Mouse (Mus musculus): Measurements from ENCODE around the gene Gm44503. TPM values are rescaled to one million over a fixed set of nuclear protein-coding genes. Genes with fewer than 3 reads are reported as not detected.

Gm44503 gene
- polyA plus RNA-seq (2017; shearing (Covaris generic)): not detected

DNA sequence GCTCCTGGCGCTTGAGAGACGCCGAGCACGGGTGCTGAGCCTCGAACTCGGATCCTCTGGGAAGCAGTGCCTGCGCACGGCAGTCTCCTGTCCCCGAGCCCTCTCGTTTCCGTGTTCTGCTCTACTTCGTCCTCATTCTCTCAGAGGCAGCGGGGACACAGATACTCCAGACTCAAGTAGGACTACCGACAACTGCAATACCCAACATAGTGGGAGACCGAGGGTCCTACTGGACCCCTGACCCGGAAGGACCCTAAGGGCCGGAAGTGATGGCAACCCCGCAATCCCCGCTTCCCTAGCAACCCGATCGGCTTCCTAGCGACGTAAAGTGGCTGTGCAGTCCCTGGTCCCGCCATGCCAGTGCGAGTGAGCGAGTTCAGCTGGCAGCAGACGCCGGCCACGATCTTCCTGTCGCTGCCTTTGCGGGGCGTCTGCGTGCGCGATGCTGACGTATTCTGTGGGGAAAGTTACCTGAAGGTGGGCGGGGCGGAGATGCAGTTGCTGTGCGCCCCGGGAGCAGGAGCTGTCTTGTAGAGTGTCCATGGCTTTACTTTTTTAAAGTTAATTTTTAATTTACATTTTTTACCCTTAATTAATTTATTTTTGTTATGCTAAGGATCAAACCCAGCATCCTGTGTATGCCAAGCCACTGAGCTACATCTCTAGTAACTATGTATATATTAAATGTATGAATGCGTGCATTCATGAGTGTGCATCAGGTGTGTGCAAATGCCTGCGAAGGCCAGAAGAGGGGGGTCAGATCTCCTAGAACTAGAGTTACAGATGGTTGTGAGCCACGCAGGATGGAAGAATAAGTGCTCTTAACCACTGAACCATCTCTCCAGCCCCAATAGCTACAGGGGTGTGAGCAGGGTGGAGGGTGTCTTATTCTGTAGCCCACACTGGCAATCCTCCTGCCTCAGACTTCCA is at the start of gene Gm44503, which contains the start of gene Dyx1c1:
TSS of gene Gm44503 (plus strand) at position 332 of the 930 bp plus-strand sequence.
TSS of gene Dyx1c1 (plus strand) at position 265 of the 930 bp plus-strand sequence.

DNA sequence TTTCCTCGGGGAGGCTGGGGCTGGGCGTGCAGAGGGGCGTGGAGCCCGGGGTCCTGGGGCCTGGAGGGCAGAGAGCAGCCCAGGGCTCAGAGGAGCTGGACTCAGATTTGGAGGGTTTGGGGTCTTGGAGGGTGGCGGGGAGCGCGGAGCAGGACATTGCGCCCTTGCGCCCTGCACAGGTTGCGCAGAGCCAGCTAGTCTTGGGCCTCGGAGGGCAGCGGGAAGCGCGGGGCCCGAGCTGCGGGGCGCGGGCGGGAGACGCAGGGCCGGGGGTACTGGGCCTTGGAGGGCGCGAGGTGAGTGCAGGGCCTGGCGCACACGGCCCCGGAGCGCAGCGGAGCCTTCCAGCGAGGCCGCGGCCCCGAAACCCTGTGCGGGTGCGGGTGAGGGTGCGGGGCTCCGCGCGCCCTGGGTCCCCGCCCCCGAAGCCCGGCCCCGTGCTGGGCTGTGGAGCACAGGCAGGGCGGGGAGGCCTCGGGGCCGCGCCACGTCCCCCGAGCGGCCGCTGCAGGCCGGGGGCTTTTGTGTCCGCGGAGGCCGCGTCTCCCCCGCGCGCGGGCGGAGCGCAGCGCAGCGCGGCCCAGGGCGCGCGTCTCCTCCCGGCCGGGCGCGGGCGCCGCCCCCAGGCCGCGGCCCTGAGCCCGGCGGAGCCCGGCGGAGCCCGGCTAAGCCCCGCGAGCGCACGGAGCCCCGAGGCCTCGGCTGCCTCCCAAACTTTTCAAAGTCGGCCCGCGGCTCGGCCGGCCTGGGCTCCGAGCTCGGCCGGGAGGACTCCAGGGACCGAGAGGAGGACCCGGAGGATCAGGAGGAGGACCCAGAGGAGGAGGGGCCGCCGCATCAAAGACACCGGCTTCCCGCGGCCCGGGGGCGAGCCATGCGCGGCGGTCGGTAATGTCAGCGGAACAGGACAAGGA is 33.4 kb upstream of the Gm44503 start, which contains the start of gene Pygo1:
TSS of gene Pygo1 (plus strand) at position 625 of the 914 bp plus-strand sequence.

DNA sequence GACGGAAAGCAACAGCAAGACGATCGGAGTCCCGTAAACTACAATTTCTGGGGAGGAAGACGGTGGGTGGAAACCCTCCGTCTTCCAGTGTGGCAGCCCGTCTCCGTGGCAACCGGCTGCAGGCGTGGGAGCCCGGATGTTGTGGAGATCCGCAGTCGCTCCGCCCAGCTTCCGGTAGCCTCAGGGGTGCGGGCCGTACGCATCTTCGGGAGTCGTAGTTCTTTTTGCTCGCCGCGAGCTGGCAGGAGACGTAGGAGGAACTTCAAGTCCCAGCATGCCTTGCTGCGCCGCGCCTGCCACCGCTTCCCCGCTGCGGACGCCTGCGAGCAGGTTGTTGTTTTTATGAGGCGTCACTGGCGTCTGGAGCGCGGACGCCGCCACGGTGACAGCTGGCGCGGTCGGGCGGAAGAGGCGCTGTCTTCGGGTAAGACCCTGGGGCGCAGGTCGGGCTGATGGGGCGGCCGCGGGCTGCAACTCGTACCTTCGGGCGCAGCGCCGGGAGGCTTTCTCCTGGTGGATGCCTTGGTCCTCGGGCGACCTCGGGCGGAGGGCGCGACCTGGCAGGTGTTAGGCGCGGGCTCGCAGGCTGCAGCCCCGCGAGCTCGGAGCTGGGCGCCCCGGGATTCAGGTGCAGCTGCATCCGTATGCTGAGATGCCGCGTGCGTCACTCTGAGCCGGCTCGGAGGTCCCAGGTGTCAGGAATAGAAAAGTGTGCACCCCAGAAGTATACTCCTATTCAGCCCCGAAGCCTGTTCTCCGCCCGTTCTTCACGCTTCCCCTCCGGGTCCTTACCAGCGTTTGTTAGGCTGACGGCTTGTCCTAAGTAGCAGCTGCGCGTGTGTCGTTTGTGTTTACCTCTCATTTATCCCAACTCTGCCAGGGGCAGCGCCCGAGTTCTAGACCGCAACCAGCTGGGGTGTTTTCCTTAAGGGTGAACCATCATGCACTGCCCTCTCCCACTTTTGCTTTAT is 26.9 kb downstream of the Gm44503 start, which contains the start of the genes Ccpg1os and Ccpg1:
TSS of gene Ccpg1os (minus strand) at position 133 of the 971 bp plus-strand sequence.
TSS of gene Ccpg1 (plus strand) at position 180 of the 971 bp plus-strand sequence.

DNA sequence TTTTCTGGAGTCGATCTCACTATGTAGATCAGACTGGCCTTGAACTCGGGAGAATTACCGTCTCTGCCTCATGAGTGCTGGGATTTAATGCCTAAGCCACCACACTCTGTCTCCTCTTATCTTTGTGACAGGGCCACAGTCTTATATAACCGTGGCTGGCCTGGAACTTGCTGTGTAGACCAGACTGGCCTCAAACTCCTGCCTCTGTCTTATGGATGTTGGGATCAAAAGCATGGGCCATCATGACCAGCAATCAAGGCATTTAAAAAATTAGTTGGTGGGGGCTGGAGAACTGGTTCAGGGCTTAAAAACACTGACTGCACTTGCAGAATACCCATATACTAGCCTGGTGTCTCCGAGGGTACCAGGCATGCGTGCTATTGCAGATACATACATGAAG is 81.4 kb downstream of the Gm44503 start, which contains the start of gene Pigb:
TSS of gene Pigb (minus strand) at position 299 of the 400 bp plus-strand sequence.

DNA sequence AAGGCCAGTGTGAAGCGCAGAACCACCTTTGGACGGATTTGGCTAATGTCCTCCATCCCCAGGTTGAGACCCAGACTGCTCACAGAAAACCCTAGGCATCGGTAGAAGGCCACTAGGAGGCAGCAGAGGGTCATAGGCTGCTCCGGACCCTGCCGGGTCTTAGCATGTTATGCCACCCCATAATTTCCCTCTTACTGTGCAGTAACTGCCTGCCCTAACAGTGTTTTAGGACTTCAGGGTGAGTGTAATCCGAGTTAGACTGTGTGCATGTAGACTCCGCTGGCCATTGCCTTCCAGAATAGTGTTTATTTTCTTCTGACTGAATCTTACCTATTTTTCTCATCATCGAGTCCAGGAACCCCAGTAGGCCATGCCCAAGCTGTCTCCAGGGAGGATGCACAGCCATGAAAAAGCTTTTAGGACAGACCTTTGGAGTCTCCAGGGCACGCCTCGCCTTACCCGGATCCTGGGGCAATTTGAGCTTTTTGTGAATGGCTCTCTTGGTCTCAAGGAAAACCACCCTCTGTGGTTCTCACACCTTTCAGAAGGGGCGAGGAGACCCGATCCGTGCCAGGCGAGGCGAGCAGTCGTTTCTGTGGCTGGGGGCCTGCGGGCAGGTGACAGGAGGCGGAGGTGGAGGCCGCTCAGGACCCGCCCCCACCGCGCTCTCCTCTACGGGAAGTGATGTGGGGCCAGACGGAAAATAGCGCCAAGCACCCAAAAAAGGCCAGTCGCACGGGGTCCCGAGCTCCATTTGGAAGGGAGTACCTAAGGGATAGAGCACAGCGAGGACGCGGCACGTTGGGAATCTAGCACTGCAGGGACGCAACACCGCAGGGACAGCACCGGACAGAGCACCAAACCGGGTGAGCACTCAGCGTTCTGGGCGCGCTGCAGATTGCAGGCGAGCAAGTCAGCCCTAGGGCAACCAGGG is 85.8 kb downstream of the Gm44503 start, which contains the start of gene Rab27a:
TSS of gene Rab27a (plus strand) at position 709 of the 934 bp plus-strand sequence.

Other genes with a start within 250 kb of the Gm44503 start
- not detected for gene Prtg, start 152.0 kb upstream of the Gm44503 start, polyA plus RNA-seq (2017; shearing (Covaris generic))
- not detected for gene Pygo1, start 33.2 kb upstream of the Gm44503 start, polyA plus RNA-seq (2017; shearing (Covaris generic))
- gene Dyx1c1, start 67 bp upstream of the Gm44503 start, polyA plus RNA-seq (2017; shearing (Covaris generic)): 1.4 TPM
- gene Ccpg1os, start 26.5 kb downstream of the Gm44503 start, polyA plus RNA-seq (2017; shearing (Covaris generic)): 3.3 TPM
- gene Ccpg1, start 26.6 kb downstream of the Gm44503 start, polyA plus RNA-seq (2017; shearing (Covaris generic)): 126 TPM
- 11.9 TPM for gene Pigb, start 81.5 kb downstream of the Gm44503 start, polyA plus RNA-seq (2017; shearing (Covaris generic))
- gene Rab27a, start 86.0 kb downstream of the Gm44503 start, polyA plus RNA-seq (2017; shearing (Covaris generic)): 36.3 TPM
- gene Khdc3, start 143.0 kb downstream of the Gm44503 start, polyA plus RNA-seq (2017; shearing (Covaris generic)): 0.20 TPM
- not detected for gene Gm20509, start 143.6 kb downstream of the Gm44503 start, polyA plus RNA-seq (2017; shearing (Covaris generic))
- gene Rsl24d1, start 154.6 kb downstream of the Gm44503 start, polyA plus RNA-seq (2017; shearing (Covaris generic)): 77.1 TPM

All from naive thymus-derived CD4-positive, alpha-beta T cell, adult 5 months (primary cell).